Mouse (Mus musculus): ENCODE results near the gene Plbd1.

DNA sequence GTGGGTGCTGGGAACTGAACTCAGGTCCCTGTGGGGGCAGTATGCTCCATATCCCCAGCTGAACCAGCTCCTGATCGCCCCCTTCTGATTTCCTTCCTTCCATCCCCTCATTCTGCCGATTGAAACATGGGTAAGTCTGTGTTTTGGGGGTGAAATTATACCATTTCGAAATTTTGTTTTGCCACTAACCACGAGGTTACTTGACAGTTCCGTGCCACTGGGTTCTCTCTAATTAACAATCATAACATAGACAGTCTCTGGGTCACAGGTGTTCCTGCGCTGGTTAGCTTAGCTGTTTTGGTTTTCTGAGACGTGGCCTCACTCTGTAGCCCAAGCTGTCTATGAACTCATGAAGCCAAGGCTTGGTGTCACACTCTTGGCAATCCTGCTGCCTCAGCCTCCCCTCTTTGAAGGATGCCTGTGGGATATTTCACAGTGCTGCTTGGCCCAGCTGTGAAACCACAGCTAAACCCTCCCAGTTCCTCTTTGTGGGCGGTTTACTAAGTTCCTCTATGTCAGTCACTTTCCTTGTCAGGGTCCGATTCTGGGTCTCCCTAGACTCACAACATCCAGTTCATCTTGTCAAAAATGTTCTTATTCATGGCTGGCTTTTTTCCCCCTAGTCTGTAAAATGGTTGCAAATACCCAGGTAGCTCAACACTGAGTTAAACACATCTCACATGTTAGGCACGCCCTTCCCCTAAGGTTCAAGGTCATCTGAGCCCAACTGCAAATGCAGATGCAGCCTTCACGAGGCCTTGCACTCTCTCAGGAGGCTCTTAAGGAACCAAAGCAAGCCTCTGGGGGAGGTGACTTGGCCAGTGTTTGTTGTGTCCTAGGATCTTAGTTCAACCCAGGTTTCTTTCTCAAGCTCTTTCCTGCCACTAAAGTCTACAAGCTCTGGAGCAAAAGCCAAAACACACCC lies 21.9 kb upstream of the Plbd1 start:
- TF ChIP-seq CTCF (IDR thresholded peaks at IDR 0.05; ENCODE audit: low read depth) (no peak), EP300 (optimal IDR thresholded peaks at IDR 0.05) (no peak)

All from stomach, postnatal 0 days (tissue).